9 mouse cellular contexts compared by ENCODE assay signal in genomic region chr13:98239978-98240641, GRCm38 (mm10). TPM values are rescaled to one million over a fixed set of nuclear protein-coding genes. Genes with fewer than 3 reads are reported as not detected.
DNase-seq lines count a peak whose midpoint lies in the region; ATAC-seq and TF ChIP-seq lines count a peak whose summit lies in the region.
"Had no signal": no experiment of that assay in that cellular context is flagged by ENCODE, and none has a peak within 500 bp of the region (broad histone marks: within the 10 kb centered on the region; RNA-seq: fewer than 3 reads in every experiment).

No protein-coding gene starts in this region.

- peak; percentile 70 for DNase-seq in kidney, adult 2 months
- peak; percentile 75 for DNase-seq in R1 (ENCODE audit: low read depth, low spot score)
- peak; percentile 69 to 91 for DNase-seq in layer of hippocampus, postnatal 25 days (ENCODE audit: extremely low spot score in 1 of 2, low spot score in 1 of 2)
- peak; percentile 65 for DNase-seq in naive thymus-derived CD4-positive, alpha-beta T cell, adult 2 months (ENCODE audit: low read depth)
- DNase-seq in thymus, postnatal 25 days, result peak; percentile 46

- no peak overlapping the region for H3K4me2 ChIP-seq in kidney, embryonic 15.5 days
- H3K4me2 ChIP-seq: heart, embryonic 13.5 days had no signal

- H3K27me3 ChIP-seq in kidney, adult 2 months (replicated peaks; ENCODE audit: control insufficient read depth, insufficient read depth, low read length), result no peaks in the 10 kb centered on the region; the same call in 1 of the 2 replicates
- H3K27me3 ChIP-seq in kidney, embryonic 15.5 days, result no peaks in the 10 kb centered on the region

- TF ChIP-seq POLR2A in kidney, adult 2 months (IDR thresholded peaks at IDR 0.05; ENCODE audit: low read depth, low read length), result no peak

- TF ChIP-seq CTCF in kidney, adult 2 months (conservative IDR thresholded peaks at IDR 0.05; ENCODE audit: insufficient read depth, insufficient read length, low read depth, low read length), result peak; percentile 77

- H3K36me3 ChIP-seq in kidney, adult 2 months (ENCODE audit: control insufficient read depth, insufficient read depth, low read length), result no peaks in the 10 kb centered on the region
- H3K36me3 ChIP-seq in kidney, embryonic 15.5 days, result no peaks in the 10 kb centered on the region
- H3K36me3 ChIP-seq: heart, embryonic 13.5 days had no signal

- no peak overlapping the region for H3K4me3 ChIP-seq in kidney, adult 2 months (ENCODE audit: insufficient read depth, low read depth, low read length)
- no peak overlapping the region for H3K4me3 ChIP-seq in kidney, embryonic 15.5 days (replicated peaks)
- H3K4me3 ChIP-seq: heart, embryonic 13.5 days had no signal

- 19% methylated on average over 12 of the region's 12 CpGs for WGBS in kidney, adult 2 months
- 18% methylated on average over 12 of the region's 12 CpGs for WGBS in kidney, embryonic 15.5 days

- H3K9ac ChIP-seq in kidney, embryonic 15.5 days, result no peak overlapping the region
- H3K9ac ChIP-seq: heart, embryonic 13.5 days had no signal

- no peak for ATAC-seq in kidney, embryonic 15.5 days (replicated peaks; ENCODE audit: low FRiP score)
- peak; percentile 69 for ATAC-seq in common myeloid progenitor, adult 5-6 weeks (replicated peaks; ENCODE audit: low read depth, poor library complexity, severe bottlenecking)
- peak; percentile 71 for ATAC-seq in granulocyte monocyte progenitor cell, adult 5-6 weeks (replicated peaks; ENCODE audit: poor library complexity, severe bottlenecking)

- H3K9me3 ChIP-seq in kidney, embryonic 15.5 days (replicated peaks), result no peaks in the 10 kb centered on the region
- H3K9me3 ChIP-seq: heart, embryonic 13.5 days had no signal

- no peak overlapping the region for H3K27ac ChIP-seq in kidney, adult 2 months (ENCODE audit: insufficient read depth, low read depth, low read length)
- no peak overlapping the region for H3K27ac ChIP-seq in kidney, embryonic 15.5 days
- H3K27ac ChIP-seq: heart, embryonic 13.5 days had no signal

- no peaks in the 10 kb centered on the region for H3K4me1 ChIP-seq in kidney, adult 2 months (ENCODE audit: control insufficient read depth, insufficient read depth, low read length)
- no peaks in the 10 kb centered on the region for H3K4me1 ChIP-seq in kidney, embryonic 15.5 days

RNA-seq across cellular contexts. Expression of gene Utp15, which starts 22.7 kb away (rescaled TPM):
- polyA plus RNA-seq in kidney, adult 2 months (2012; rRNA removed), result 5.3 and 6.9 TPM in 2 replicates
- polyA plus RNA-seq in kidney, embryonic 15.5 days (2015; fragmentation: Nextera tagmentation; extraction: Ambion mirVana), result 33.7 and 36.7 TPM in 2 replicates
- total RNA-seq in common myeloid progenitor, adult 5-6 weeks (2017), result 47.2 and 52.2 TPM in 2 replicates
- 24.9 and 26.4 TPM in 2 replicates for total RNA-seq in granulocyte monocyte progenitor cell, adult 5-6 weeks (2014; fragmentation: Nextera tagmentation)
- 47.6 and 53.0 TPM in 2 replicates for total RNA-seq in granulocyte monocyte progenitor cell, adult 5-6 weeks (2017)
- total RNA-seq in layer of hippocampus, postnatal 25 days (2021), result 10 to 100 TPM; 17.2 to 23.0 TPM

RNA-seq across cellular contexts. Expression of gene Ankra2, which starts 22.8 kb away (rescaled TPM):
- polyA plus RNA-seq in kidney, adult 2 months (2012; rRNA removed), result 9.9 and 11.1 TPM in 2 replicates
- 15.0 and 15.7 TPM in 2 replicates for polyA plus RNA-seq in kidney, embryonic 15.5 days (2015; fragmentation: Nextera tagmentation; extraction: Ambion mirVana)
- total RNA-seq in common myeloid progenitor, adult 5-6 weeks (2017), result 13.4 and 32.3 TPM in 2 replicates
- 20.8 and 23.2 TPM in 2 replicates for total RNA-seq in granulocyte monocyte progenitor cell, adult 5-6 weeks (2014; fragmentation: Nextera tagmentation)
- 9.8 and 18.1 TPM in 2 replicates for total RNA-seq in granulocyte monocyte progenitor cell, adult 5-6 weeks (2017)
- total RNA-seq in layer of hippocampus, postnatal 25 days (2021), result 10 to 100 TPM; 49.8 to 51.0 TPM

RNA-seq across cellular contexts. Expression of gene Arhgef28, which starts 33.9 kb away (rescaled TPM):
- polyA plus RNA-seq in kidney, adult 2 months (2012; rRNA removed), result 39.3 and 48.1 TPM in 2 replicates
- polyA plus RNA-seq in kidney, embryonic 15.5 days (2015; fragmentation: Nextera tagmentation; extraction: Ambion mirVana), result 39.8 and 45.3 TPM in 2 replicates
- 4.1 and 5.3 TPM in 2 replicates for total RNA-seq in common myeloid progenitor, adult 5-6 weeks (2017)
- total RNA-seq in granulocyte monocyte progenitor cell, adult 5-6 weeks (2014; fragmentation: Nextera tagmentation), result 0.88 and 2.5 TPM in 2 replicates
- total RNA-seq in granulocyte monocyte progenitor cell, adult 5-6 weeks (2017), result 2.9 and 4.4 TPM in 2 replicates
- total RNA-seq in layer of hippocampus, postnatal 25 days (2021), result 10 to 100 TPM; 90.3 to 90.9 TPM

RNA-seq across cellular contexts. Expression of gene Gm21976, which starts 39.6 kb away (rescaled TPM):
- not detected in 2 replicates for polyA plus RNA-seq in kidney, adult 2 months (2012; rRNA removed)
- not detected in 2 replicates for polyA plus RNA-seq in kidney, embryonic 15.5 days (2015; fragmentation: Nextera tagmentation; extraction: Ambion mirVana)
- not detected in 2 replicates for total RNA-seq in common myeloid progenitor, adult 5-6 weeks (2017)
- total RNA-seq in granulocyte monocyte progenitor cell, adult 5-6 weeks (2014; fragmentation: Nextera tagmentation), result not detected in 2 replicates
- not detected in 2 replicates for total RNA-seq in granulocyte monocyte progenitor cell, adult 5-6 weeks (2017)
- not detected for total RNA-seq in layer of hippocampus, postnatal 25 days (2021)
- polyA plus RNA-seq: heart, embryonic 13.5 days had no signal

Comparison
In these comparisons a context has a peak if more than half of its experiments do, and no peak if none do; other contexts are left out.
1. RNA of gene Arhgef28, which starts 33.9 kb away (total RNA-seq): 90.3 to 90.9 TPM in layer of hippocampus, postnatal 25 days; 4.1 to 5.3 TPM in common myeloid progenitor, adult 5-6 weeks and 0.88 to 4.4 TPM in granulocyte monocyte progenitor cell, adult 5-6 weeks; every median in the first group is over 10 times any median in the second.
2. Peak in every context shown above with its lines, with median percentiles within 50 percentile points of each other: DNase-seq.